Mouse (Mus musculus): ENCODE measurements around the gene Lamc1.
"Not testable (repeated sequence)": the region's sequence is repeated elsewhere in the genome, so short reads cannot be mapped to it uniquely, and the experiment has no call there.

The Lamc1 gene

DNA sequence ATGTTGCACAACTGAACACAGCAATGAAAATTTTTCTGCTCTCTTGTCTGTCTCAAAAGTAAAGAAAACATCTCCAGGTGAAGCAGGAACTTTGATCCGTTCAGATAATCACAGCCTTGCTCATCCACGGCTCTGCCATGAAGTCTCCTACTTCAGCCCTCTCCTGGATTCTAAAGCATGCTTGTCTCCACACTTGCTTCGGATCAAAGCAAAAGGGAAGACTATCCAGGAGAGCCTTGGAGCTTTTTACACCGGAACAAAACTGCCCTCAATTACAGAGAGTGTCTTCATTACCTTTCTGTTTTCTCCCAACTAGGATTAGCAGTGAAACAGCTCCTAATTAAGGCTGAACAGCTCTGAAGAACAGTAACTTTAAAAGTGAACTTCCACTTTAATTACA is 1.4 kb downstream of the Lamc1 start:
- DNase-seq: no peak

DNA sequence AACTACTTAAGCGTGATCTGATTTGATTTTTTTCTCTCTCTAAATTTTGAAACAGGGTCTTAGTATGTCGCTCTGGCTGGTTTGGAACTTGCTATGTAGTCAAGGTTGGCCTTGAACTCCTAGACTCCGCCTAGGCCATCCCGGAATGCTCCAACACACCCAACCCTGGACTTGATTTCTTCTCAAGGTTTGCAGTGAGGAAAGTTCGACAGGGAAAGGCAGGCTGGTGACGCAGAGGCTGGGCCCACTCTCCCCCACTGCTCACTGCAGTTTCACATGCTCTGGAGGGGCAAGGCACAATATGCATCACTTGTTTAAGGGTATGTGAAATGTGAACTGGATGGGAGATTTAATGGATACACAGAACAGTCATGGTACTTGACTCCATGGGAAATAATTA is 3.3 kb downstream of the Lamc1 start:
- no peak for DNase-seq

DNA sequence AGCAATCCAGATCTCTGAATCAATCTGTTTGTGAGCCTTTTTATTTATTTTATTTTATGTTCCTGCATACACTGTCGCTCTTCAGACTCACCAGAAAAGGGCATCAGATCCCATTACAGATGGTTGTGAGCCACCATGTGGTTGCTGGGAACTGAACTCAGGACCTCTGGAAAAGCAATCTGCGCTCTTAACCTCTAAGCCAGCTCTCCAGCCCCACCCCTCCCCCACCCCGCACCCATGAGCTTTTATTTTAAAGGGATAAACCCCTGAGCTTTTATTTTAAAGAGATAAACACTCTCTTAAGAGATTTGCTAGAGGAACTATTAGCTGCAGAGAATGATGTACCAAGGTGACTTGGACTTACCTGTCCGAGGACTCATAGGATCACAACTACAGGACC is 5.5 kb downstream of the Lamc1 start:
- DNase-seq: no peak

DNA sequence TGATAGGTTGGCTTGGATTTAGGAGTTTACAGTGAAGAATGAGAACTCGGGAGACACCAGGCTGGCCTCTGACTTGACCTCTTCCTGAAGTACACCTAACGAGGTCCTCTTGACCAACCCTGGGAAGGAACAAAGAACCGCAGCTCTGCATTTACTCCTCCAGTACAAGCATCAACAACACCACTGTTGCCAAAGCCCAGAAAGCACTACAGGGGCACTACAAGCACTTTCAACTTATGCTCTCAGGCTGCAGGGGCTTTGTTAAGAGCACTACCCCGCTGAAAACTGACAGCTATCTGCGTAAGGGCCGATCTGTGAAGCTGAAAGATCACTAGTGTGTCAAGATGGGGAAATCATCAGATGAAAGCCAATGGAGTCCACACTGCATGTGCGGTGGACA is 6.4 kb downstream of the Lamc1 start:
- DNase-seq: no peak

DNA sequence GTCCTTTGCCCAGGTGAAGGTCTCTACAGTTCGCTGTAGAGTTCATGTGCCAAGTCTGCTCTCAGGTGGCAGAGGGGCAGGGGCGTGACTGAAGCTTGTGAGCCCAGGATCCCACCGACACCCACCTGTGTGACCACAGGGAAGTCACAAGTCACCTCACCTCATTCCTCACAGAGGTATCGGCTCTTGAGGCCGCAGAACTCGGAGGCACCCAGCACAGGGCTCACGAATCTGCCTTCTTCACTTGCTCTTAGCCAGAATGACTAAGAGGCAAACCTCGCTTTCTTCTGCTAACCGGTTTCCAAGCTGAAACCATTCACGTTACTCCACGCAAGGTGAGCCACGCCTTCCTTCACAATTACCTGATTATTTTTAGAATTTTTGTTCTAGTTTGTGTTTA is 11.2 kb downstream of the Lamc1 start:
- no peak for DNase-seq

DNA sequence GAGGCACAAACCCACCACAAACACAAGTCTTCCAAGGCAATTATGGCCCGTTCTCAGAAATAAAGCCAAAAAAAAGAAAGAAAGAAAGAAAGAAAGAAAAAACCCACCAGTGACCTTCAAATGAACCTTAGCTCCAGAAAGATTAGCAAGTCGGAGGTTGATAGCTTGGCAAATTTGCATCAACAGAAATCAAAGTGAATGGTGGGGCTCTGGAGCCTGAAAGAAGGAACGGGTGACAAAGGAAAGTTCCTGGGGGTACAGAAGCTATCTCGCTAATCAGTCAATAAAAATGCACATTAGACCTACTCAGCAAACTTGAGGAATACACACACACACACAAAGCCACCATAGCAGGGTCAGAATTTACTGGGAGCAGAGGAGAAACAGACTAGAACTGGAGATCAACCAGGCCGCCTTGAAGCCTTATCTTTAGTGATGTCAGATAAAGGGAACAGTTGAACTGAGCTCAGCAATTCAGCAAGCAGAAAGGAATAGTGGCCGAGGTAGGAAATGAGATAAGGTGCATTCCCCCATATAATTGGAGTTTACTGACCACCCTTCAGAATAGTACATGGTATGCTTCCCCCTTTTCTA is 11.9 kb downstream of the Lamc1 start:
- no peak for DNase-seq

DNA sequence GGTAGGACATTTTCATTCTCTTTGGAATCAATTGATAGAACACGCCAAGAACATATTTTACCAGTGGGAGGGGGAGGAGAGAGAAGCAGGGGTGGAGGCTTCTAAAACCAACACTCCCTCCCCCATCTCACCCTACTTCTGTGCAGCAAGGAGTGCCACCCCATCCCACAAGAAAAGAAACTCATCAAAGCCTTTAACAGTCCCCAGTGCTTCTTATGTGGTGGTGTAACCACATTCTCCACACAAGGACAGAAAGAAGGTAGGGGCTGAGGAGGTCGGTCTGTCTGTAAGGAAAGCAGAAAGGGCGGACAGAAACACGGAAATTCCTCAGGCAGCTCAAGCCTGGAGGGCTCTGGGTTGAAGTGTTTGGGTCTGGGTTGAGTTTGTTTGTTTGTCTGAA is 12.5 kb downstream of the Lamc1 start:
- no peak for DNase-seq

DNA sequence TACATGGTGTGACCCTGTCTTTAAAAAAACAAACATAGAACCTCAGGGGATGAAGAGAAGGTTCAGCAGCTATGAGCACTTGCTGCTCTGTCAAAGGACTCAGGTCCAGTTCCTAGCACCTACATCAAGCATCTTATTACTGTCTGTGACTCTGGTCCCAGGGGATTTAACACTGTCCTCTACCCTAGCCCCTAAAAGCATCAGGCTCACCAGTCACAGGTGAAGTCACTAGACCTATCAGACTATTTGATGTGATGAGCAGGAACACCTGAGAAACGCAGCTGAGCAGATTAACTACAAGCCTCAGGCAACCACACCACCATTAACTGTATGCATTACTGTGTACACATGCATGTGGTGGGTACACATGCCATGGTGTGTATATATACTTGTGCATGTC is 13.8 kb downstream of the Lamc1 start:
- no peak for DNase-seq

DNA sequence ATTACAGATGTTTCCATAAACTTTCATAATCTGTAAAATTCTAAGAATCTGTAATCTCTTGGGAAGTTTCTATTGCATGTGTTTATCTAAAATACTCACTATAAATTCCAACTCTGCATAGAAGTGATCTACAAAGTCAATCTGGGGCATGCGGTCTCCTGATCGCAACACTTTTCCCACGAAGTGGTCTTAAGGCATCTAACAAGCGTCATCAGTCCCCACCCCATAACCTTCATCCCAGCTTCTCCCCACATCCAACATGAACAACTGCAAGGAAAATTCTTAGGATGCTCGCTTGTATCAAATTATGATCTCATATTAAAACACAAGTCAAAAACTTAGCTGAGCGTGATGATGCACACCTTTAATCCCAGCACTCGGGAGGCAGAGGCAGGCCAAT is 14.3 kb downstream of the Lamc1 start:
- no peak for DNase-seq

DNA sequence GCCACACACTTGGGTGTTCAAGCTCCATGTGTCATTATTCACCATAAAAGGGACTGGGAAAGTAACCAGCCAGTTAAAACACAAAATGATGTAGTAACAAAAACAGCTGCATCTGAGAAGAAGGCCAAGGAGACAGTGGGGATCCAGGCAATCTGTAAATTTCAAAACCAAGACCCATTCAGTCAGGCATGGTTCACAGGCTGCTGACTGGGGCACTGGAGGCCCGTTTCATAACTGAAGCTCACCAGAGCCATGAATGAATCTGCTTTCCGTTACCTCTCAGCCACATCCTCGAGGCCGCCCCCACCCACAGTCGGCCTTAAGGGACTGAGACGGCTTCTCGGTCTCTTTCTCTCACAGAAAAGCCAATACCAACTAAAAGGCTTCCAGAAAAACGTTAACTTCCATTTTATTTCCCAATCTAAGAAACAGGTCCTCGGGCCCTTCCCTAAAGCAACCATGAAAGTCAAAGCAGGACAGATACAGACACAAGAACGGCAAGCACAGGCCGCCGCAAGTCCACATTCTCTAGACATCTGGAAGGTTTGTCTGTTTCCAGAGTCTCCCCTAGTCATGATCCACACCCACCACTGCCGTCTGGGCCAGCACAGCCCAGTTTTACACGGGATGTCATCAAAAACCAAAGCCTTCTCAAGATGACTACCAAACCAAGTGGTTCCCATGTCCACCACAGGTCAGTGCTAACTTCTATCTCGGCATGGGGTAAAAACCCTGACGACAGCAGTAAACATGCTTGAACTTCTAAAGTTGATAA is 14.9 kb downstream of the Lamc1 start:
- DNase-seq: peak; percentile 37 to 42

DNA sequence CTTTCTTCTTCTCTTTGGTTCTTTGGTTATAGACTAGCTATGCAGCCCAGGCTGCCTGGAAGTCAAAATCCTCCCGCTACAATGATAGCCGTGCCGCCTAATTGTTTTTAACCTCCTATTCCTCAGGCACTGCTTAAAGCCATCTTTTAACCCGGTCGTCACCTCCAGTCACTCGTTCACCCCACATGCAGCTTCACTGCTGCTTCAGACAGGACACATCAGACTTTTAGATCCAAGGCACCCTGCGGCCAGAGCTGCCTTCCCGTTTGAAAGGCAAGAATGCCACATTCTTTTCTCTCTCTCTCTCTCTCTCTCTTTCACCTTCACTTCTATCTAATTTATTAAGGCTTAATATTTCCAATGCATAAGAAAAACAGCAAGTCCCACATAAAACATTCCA is 15.6 kb downstream of the Lamc1 start:
- DNase-seq: no peak

DNA sequence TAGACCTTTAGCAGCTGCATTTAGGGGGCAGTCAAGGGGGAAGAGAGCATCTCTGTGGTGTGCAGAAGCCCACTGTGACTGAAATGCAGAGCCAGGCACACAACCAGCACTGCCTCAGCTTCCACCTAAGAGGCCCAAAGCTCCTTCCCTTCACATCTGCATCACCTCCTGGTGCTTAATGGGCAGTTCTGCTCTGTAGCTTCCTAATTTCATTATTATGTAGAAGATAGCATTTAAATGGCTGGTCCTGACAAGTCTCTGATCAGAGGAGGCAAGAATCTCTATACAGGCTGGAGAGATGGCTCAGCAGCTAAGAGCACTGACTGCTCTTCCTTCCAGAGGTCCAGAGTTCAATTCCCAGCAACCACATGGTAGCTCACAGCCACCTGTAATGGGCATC is 16.3 kb downstream of the Lamc1 start:
- no peak for DNase-seq

DNA sequence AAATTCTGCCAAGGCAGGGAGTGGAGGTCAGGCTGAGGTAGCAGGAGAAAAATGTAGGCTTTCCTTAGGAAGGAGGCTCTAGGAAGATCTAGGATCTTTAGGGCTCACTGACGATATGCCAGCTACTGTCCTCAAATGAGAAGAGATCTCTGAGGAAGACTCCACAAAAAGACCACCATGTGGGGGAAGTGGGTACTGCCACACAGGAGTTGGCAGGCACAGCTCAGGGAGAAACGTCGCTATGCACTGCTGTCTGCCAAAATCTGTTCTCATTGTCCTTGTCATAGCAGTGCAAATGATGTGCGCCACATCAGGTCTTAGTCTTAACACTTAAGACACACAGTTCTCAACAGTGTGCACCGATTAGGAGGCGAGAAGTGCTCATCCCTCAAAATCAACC is 17.5 kb downstream of the Lamc1 start:
- DNase-seq: no peak

DNA sequence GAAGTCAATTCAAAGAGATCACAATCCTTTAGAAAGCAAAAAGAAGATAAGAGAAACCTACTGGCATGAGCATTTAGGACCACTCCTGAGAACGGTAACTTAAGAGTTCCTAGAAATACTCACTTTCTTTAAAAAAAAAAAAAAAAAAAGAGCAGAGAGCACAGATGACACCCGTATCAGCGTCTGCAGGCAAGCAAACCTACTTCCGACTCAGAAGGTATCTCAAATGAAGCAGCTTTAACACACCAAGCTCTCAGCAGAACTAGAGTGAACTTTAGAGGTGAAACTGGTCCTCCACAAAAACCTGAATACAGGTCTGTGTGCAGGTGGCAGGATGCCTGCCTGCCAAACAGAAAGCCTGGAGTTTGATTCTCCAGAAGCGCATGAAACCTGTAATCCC is 19.6 kb downstream of the Lamc1 start:
- no peak for DNase-seq

DNA sequence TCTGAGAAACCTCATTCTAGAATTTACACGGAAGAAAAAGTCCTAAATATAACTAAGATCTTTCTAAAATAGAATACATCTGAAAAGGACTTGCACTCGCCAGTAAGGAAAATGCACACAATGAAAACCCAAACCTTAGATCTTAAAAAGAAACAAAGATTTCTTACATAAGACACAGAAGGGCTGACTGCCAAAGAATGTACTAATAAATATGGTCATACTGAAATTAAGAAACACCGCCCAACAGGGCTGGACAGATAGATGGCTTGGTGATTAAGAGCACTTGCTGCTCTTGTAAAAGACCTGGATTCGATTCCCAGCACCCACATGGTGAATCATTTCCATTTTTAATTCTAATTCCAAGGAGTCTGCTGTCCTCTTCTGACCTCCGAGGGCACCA is 22.4 kb downstream of the Lamc1 start:
- no peak for DNase-seq

DNA sequence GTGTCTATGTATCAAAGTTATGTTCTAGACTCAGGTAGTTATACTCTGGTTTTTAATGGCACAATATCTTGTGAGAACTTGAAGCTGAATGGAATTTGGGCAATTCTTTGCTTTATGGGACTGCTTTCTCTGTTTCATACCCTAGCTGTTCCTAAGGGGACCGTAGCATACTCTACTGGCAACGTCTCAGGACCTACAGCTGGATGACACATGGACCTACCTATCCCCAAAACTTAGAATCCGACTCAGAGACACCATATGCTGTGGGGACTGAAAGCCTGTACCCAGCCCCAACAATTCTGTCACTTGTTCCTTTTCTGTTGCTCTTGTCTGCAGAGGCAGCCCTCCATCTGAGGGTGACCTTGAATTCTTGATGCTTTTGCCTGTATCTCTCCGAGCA is 23.3 kb downstream of the Lamc1 start:
- DNase-seq: no peak

DNA sequence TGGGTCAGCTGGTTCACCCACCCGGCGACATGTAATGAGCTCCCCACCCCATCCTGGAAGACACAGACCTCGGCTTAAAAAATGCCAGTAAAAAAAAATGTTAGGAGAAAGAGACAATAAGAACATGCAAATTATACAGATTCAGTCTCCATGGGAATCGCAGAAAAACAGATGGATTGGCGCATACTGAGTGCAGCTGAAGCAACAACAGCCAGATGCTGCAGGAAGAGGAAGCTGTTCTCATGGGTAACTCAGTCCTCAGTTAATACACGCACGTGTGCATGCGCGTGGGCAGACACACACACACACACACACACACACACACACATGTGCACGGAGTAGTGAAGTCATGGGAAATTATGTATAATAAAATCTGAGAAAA is 23.7 kb downstream of the Lamc1 start:
- no peak for DNase-seq

DNA sequence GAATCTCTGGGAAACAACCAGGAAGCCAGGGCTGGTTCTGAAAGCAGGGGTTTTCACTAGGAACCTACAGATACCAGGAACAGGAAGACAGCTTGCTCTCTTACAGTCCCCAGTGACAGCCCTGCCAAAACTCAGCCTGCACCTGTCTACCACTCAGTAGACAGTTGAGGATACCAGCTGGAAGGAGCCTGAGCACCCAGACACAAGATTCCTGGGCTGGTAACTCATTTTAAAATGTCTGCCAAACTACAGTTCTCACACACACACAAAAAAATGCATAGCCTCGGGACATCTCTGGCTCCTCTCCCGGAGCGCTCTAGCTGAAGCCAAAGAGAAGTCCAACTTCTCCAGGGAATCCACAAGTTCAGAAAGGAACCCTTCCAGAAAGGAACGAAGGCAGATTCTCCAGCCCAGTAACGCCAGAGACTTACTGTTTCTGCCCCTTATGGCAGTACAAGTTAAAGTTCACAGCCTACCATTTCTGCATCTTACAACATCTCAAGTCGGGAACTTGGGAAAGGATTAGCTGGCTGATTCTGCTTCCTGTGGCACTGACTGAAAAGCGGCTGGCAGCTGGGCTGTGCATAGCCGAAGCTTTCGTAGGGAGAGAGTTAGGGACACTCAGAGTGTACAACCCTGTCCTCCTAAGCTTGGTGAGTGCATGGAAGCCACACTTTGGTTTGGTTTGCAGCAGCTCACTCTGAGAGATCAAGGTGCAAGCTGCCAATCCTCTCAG is 24.2 kb downstream of the Lamc1 start:
- DNase-seq: no peak

DNA sequence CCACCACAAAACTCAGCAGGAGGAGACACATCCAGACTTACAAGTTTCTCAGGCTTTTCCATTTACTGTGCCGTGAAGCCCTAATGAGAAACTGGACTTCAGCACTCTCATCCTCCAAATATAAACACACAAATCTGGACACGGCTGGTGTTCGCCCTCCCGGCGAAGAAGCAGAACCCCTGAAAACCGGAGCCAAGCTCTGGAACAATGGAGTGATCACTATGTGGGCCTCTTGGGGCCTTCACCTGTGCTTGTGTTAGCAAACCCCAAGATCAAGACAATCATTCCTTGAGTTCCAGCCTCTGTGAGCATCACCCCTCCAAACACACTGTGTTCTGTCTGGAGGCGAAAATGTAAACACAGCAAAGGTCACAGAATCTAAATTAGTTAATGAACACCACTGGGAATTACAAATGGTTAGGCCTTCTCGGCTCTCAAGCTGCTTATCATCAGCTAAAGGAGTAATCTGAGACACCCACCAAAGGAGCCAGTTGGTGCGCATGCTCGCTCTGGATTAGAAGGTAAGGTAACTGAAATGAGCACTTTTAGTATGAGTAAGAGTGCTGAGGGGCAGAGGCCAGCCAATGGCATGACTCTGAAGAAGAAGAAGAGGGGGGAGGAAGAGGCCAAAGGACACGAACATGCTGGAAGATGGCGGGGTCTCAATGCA is 24.9 kb downstream of the Lamc1 start:
- no peak for DNase-seq

DNA sequence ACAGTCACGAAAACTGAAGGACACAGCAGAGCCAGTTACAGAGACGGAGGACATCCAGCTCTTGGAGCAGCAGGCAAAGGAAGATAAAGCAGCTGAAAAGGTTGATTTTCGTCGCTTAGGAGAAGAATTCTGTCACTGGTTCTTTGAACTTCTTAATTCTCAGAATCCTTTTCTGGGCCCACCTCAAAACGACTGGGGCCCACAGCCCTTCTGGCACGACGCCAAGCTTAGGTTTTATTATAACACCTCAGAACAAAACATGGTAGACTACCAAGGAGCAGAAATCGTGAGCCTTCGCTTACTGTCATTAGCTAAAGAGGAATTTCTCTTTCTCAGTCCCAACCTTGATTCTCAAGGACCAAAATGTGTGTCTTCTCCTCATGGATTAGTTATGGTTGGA is 26.9 kb downstream of the Lamc1 start:
- not testable (repeated sequence) for DNase-seq

DNA sequence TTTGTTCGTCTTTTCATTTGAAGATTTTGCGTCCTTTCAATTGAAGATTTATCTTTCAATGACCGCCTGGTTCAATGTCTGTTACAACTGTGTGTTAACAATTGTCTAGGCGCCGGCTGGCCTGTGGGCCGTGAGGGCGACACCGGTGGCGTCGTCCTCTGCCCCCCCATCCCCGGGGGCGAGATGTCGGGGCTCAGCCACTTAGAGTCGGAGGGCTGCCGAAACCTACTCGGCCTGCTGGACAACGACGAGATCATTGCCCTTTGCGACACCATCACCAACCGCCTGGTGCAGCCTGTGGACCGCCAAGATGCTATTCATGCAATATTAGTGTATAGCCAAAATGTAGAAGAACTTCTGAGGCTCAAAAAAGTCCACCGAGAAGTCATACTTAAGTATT is 27.3 kb downstream of the Lamc1 start:
- DNase-seq: not testable (repeated sequence)

DNA sequence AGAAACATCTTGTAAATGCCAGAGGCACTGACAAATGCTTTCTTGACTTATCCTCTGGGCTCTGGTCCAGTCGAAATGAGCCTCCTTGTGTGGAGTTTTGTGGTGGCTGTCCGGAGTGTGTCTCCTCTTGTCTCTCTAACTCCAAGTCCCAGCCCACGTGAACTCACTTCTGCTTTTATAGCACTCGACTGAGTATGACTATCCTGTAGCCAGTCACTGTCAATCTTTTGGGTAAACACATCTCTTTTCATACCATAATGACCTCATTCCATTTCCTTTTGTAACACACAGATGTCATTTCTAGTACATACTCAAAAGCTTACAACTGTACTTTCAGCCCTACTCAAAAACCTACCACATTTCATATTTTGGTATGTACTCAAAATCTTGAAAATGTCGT is 33.1 kb downstream of the Lamc1 start:
- DNase-seq: peak in 1 of 2 experiments; percentile 9

DNA sequence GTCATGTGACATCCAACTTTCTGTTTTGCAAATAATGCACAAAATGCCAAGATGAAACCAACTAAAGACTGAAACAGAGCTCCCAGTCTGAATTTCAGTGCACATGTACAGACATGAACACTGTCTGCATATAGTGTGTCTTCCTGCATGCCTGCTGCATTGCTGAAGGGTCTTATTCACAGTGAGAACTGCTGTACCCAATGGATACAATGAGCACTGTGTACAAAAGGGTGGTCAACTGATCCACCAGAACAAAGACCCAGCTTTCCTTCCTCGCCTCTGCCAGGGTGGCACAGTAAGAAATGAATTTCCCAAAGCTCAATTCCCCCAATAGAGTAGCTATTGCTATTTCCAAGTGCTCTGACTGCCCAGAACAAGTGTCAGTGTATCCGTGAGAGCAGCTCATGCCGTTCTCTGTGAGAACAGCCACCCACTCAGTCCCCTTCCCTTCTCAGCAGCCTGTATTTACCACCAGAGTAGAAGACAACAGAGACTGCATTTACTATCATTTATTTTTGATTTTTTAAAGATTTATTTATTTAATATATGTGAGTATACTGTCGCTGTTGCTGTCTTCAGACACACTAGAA is 34.7 kb downstream of the Lamc1 start:
- not testable (repeated sequence) for DNase-seq

Data from spleen, adult 18-20 months (tissue).